Mouse (Mus musculus) heart, postnatal 36 days (tissue): ENCODE results near the gene Ager. TPM values are rescaled to one million over a fixed set of nuclear protein-coding genes. Genes with fewer than 3 reads are reported as not detected.

Experiments used
- DNase-seq, 2 experiments: peaks; one replicate each; pipeline ENCODE4 v3.0.0; 2021 to 2022
- intact Hi-C: fragments of 180-260 bp; cut with DNase I; formaldehyde crosslinking; loops from one replicate; pipeline ENCODE4 v1.15.1; 2025
- total RNA-seq, 2 experiments: library from RNA; stranded (reverse); gene quantifications; 2 replicates each; pipeline ENCODE4 v1.2.3; 2021

Ager gene
- total RNA-seq, 2 experiments from 2014 or later, result 0.24 to 0.47 TPM

DNA sequence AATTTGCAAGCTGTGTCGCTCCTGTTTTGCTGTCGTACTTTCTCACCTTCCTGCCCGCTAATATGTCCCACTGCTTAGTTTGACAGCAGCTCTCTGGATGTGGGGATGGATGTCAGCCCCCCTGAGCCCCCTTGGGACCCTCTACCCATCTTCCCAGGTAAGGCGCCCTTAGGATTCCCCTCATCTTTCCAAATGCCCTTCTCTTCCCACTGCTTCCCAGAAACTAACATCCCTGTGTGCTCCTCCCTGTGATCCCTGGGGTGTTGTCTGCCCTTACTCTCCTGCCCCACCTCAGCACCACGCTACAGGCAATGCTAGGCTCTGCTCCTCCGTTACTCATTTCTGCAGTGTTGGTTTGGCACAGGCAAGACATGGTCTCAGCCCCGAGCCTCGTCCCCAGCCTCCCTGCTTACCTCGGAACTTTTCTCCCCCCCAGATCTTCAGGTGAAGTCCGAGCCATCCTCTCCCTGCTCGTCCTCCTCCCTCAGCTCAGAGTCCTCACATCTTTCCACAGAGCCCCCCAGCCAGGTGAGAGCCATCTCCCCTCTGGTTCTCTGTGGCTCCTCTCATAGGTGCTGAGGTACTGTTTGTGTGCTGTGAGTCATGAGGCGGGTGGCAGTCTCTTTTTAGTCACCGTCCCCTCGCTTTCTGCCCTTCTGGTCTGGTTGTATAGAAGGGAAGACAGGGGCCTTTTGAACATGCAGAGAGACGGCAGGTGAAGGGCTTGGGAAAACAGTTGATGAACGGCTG is 50.7 kb downstream of the Ager start:
- no peak for DNase-seq
- intact Hi-C loops, result no loop called here

GRCm38 (mm10) chr17:34649106-34649864 is 51.6 kb downstream of the Ager start:
- intact Hi-C loops, result no loop called here
- DNase-seq, result no peak

Other genes starting within 250 kb of the Ager start
- under 1 TPM; 0.58 to 0.92 TPM for gene Btnl2, start 243.0 kb upstream of the Ager start, total RNA-seq
- not detected for gene Btnl1, start 220.7 kb upstream of the Ager start, total RNA-seq
- not detected for gene BC051142, start 199.0 kb upstream of the Ager start, total RNA-seq
- gene Btnl4, start 120.5 kb upstream of the Ager start, total RNA-seq, result not detected
- gene Btnl6, start 80.5 kb upstream of the Ager start, total RNA-seq, result not detected
- 10 to 100 TPM; 33.0 to 48.6 TPM for gene Notch4, start 33.6 kb upstream of the Ager start, total RNA-seq
- gene Gpsm3, start 8.1 kb upstream of the Ager start, total RNA-seq, result 1 to 10 TPM; 4.7 to 4.8 TPM
- 10 to 100 TPM; 18.0 to 19.6 TPM for gene Pbx2, start 6.6 kb upstream of the Ager start, total RNA-seq
- gene Rnf5, start 5.8 kb downstream of the Ager start, total RNA-seq, result 10 to 100 TPM; 35.7 to 37.1 TPM
- gene Agpat1, start 6.4 kb downstream of the Ager start, total RNA-seq, result 10 to 100 TPM; 61.2 to 70.5 TPM
- gene Egfl8, start 18.1 kb downstream of the Ager start, total RNA-seq, result 1 to 10 TPM; 1.5 to 2.5 TPM
- 10 to 100 TPM; 54.4 to 55.5 TPM for gene Ppt2, start 30.6 kb downstream of the Ager start, total RNA-seq
- gene Prrt1, start 31.7 kb downstream of the Ager start, total RNA-seq, result 1 to 10 TPM; 1.4 to 1.7 TPM
- gene Fkbpl, start 46.9 kb downstream of the Ager start, total RNA-seq, result 1 to 10 TPM; 6.9 to 9.9 TPM
- gene Atf6b, start 49.3 kb downstream of the Ager start, total RNA-seq, result 10 to 100 TPM; 15.3 to 16.1 TPM
- 10 to 100 TPM; 35.6 to 39.7 TPM for gene Tnxb, start 72.7 kb downstream of the Ager start, total RNA-seq
- 10 to 100 TPM; 22.8 to 24.7 TPM for gene C4b, start 146.0 kb downstream of the Ager start, total RNA-seq
- gene Cyp21a1, start 206.7 kb downstream of the Ager start, total RNA-seq, result not detected
- 10 to 100 TPM in 1 of 2 experiments, 1 to 10 TPM in 1; 10.0 to 11.1 TPM for gene Stk19, start 239.1 kb downstream of the Ager start, total RNA-seq
- 10 to 100 TPM; 12.4 to 17.3 TPM for gene Dxo, start 239.2 kb downstream of the Ager start, total RNA-seq